Mouse (Mus musculus): ENCODE measurements around the gene Gm17509.

GRCm38 (mm10) chr13:117202755-117203471 lies 18.0 kb downstream of the Gm17509 start:
- peak; percentile 82 for TF ChIP-seq CTCF (IDR thresholded peaks at IDR 0.05; ENCODE audit: borderline replicate concordance, extremely low read depth, insufficient read depth, insufficient read length)
- TF ChIP-seq POLR2A (IDR thresholded peaks at IDR 0.05; ENCODE audit: borderline replicate concordance, extremely low read depth, insufficient read depth, insufficient read length, poor library complexity, severe bottlenecking): no peak

All from brain, embryonic 14.5 days (tissue).